Mouse (Mus musculus) adrenal gland (tissue): Measurements from ENCODE around the gene BC037034.

Experiments used
- intact Hi-C: fragments of 180-260 bp; cut with DNase I; formaldehyde crosslinking; loops from one replicate; pipeline ENCODE4 v1.15.1; 2025
- long read RNA-seq, 2 experiments: library from polyadenylated mRNA; unstranded; transcript quantifications; one replicate each; pipeline ENCODE4 v2.0.0; 2020; ENCODE audit warnings: borderline replicate concordance in 1 of 2; ENCODE audit not compliant: insufficient replicate concordance in 1 of 2

BC037034 gene
- long read RNA-seq, experiment 1 = 0 reads
- long read RNA-seq, experiment 2, partial matches to known transcripts = 2 of 2 reads
- long read RNA-seq, experiment 2, other reads (novel, unspliced or antisense) = 0 of 2 reads

DNA sequence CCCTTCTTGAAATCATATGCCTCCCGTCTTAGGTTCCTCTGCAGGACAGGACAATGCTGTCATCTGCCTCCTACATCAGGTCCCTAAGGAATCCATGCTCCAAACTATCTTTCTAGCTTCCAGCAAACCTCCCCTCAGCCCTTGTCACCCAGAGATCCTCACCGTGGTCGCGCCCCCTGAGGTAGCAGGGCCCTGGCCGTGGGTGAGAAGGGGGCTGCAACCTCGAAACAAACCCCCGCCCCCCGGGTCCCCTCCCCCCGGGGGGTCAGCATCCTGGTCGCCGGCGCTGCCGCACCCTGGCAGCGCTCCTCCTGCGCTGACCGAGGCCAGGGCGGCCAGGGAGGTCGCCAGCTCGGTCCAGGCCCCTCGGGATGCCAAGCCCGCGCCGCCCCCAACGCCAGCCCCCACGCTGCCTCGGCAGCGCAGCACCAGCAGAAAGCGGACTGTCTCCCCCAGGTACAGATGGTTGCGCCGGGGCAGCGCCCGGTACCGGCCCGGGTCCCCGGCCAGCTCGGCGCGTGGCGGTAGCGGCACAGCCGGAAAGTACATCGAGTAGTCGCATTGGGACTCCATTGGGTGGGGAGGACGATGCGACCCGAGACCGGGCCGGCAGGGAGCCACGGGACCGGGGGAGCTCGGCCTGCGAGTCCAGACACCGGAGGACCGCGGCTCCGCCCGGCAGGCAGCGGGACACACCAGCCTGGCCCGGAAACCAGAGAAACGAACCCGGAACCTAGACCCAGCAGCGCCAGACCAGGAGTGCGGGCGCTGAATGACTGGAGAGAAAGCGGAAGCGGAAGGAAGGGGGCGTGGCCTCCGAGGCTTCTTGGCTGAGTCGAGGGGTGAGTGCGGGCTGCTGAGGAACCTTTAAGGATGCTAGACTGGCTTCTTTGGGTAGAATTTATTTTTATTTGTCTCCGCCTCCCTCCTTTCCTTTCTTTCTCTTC, at the start of gene BC037034:
Gene BC037034, minus strand, starts transcription at position 774 of the 947 bp plus-strand sequence.
- intact Hi-C loops = loop anchor here (10.0 kb wide), 1 partner anchor 181 kb away; the partner anchor contains the start of gene Zfp157

GRCm38 (mm10) chr5:138312795-138313194, 49.0 kb upstream of the BC037034 start:
- intact Hi-C loops = no loop called here

DNA sequence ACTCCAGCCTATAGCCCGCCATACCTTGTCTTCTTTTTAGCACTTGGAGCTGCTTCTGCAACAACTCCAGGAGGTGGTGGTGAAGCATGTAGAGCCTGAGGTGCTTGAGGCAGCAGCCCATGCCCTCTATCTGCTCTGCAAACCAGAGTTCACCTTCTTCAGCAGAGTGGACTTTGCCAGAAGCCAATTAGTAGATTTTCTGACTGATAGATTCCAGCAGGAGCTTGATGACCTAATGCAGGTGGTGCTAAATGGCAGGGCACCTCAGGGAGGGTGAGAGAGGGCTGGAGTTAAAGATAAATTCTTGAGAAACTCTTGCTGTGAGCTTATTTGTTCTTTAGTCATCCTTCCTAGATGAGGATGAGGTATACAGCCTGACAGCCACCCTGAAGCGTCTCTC, 35.8 kb upstream of the BC037034 start:
- intact Hi-C loops = no loop called here

DNA sequence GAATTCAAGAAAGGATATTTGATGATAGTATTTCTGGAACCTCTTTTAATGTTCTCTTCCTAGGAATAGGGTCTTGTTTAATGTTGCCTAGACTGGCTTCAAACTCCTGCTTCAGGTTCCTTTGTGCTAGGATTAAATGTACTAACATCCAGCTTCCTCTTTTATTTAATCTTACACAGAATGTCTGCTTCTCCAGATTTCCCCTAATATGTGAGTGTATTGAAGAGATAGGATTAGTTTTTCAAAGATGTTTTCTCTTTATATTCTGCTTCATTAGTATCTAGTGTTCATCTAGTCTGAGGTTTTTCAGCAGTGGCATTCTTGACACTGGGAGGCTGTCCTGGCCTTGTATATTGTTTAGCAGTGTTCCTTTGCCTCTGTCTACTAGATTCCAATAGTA, 30.3 kb upstream of the BC037034 start:
- intact Hi-C loops = no loop called here

GRCm38 (mm10) chr5:138291638-138292037, 27.8 kb upstream of the BC037034 start:
- intact Hi-C loops = no loop called here

DNA sequence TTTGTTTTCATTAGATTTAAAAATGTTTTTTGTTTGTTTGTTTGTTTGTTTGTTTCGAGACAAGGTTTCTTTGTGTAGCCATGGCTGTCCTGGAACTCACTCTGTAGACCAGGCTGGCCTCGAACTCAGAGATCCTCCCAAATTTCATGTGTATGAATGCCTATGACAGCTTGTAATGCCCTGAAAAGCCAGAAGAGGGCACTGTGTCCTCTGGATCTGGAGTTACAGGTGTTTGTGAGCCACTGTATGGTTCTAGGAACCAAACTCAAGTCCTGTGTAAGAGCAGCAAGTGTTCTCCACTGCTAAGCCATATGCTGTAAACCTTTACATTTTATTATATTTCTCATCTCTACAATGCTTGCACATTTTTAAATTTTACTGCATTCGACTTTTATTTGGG, 24.0 kb upstream of the BC037034 start:
- intact Hi-C loops = no loop called here

- intact Hi-C loops = no loop called here
Measured at GRCm38 (mm10) chr5:138283540-138283939, 19.7 kb upstream of the BC037034 start.

GRCm38 (mm10) chr5:138281798-138282197, 18.0 kb upstream of the BC037034 start:
- intact Hi-C loops = no loop called here

DNA sequence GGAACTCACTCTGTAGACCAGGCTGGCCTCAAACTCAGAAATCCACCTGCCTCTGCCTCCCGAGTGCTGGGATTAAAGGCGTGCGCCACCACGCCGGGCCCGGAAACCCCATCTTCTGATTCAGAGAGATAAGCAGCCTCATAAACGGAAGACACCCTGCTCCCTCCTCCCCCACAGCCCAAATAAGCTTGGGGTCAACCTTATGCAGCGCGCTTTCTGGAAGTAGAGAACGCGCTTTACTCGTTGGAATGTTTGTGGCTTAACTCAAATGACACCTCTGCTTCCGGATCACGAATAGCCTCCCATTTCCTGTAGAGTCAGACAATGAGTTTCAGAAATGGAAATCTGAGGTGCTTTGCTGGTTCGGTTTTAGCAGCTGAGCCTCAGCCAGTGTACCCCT, 17.0 kb upstream of the BC037034 start:
- intact Hi-C loops = no loop called here

DNA sequence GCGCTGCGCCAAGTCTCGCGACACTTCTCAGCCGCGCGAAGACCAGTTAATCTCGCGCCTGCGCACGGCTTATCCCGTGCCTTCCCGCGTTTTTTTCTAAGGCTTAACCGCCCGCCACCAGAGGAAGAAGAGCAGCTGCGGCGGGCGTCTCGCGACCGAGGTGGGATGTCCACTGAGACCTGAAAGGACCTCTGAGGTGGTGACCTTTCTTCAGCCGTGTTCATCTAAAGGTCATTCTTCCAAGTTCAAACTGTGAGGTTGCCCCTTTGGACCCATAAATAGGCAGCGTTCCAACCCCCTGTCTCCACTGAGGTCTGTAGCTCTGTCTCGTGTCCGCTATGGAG, 16.6 kb upstream of the BC037034 start:
- intact Hi-C loops = no loop called here

- intact Hi-C loops = no loop called here
Measured at GRCm38 (mm10) chr5:138279585-138280424, 16.0 kb upstream of the BC037034 start, which contains the start of the genes Gm43720, Gpc2 and Stag3. Gene Gm43720 (minus strand): TSS chr5:138279958. Gene Gpc2 (minus strand): TSS chr5:138280005. Gene Stag3 (plus strand): TSS chr5:138280240.

GRCm38 (mm10) chr5:138277994-138278393, 14.2 kb upstream of the BC037034 start:
- intact Hi-C loops = no loop called here

DNA sequence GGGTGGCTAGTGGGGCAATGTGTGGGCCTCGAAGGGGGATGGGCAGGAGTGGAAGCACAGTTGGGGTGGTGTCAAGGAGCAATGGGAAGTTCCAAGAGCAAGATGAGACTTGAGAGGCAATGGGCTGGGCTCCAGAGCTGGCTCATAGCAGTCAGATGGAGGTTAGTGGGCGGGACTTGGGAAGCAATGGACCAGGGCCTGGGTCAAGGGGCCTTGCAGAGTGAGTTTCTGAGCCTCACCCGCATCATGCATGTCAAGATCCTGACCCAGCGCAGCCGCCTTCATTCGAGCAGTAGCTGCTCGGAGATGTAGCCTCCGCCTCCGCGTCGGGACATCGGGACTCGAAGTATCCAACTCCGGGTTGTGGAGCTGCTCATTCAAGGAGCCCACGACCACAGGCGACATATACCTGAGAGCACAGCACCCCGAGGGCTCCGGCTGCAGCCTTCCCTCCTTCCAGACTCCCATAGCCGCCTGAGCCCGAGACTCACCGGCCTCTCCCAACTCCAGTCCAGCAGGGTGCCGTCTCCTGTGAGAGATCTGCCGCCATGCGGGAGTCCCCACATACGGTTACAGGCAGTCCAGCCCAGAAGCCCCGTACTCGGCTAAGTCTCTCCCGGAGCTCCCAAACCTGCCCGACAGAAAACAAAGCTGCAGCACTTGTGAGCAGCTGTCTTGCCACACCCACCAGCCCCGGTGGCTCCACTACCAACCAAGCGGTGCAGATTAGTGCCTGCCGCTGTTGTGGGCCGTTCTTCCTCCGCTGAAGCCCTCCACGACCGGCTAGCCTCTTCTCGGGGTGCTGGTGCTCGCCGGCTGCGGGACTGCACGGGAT, 11.6 kb upstream of the BC037034 start:
- intact Hi-C loops = no loop called here

DNA sequence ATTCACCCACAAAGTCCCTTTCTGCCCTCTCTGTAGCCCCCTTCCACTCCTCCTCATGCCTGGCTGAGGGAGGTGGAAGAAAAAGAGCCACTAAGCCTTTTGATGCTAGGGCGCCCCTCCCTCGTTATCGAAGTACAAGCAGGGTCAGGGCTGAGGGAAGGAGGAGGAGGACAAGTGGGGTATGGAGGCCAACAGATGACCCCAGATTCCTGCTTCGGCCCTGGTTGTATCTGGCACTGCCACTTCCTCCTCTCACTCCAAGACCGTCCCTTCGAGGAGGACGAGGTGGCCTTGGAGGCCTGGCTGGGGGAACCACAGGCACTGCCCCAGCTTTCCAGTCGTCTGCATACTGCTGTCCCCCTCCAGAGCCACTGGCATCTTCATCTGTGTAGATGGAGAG, 10.4 kb upstream of the BC037034 start:
- intact Hi-C loops = no loop called here

GRCm38 (mm10) chr5:138272409-138272923, 8.6 kb upstream of the BC037034 start, which contains the start of gene Gal3st4:
Gene Gal3st4 (minus strand): TSS chr5:138272840.
- intact Hi-C loops = no loop called here

DNA sequence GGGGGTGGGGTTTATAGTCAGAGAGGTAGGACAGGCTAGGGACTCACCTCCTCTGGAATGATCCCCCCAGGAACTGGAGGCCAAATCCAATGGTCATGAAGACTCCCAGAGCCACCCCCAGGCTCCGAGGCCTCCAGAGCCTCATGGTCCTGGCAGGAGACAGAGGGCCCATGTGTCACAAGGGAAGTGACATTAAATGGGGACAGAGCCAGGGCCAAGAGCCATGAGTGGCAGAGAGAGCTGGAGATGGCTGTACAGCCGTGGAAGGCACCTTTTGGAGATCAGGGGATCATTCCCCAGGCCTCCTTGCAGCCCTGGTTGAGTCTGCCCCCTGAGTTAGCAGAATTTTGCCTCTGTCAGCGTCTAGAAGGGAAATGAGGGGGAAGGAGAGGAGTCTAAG, 7.4 kb upstream of the BC037034 start:
- intact Hi-C loops = no loop called here

DNA sequence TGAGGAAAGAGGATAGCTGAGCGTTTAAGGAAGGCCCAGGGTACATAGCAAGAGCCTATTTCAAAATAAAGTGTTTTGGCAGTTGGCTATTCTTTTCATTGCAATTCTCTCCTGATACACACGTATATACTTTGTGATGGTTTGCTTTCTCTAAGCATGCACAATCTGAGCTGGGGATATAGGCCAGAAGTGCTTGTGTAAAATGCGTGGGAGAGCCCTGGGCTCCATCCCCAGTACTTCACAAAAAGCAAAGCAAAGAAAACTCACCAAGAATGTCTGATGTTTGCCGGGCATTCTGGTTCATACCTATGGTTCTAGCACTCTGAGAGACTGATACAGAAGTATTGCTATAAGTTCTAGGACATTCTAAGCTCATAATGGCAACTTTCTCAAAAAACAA, 5.1 kb upstream of the BC037034 start:
- intact Hi-C loops = loop anchor here (10.0 kb wide), 1 partner anchor 176 kb away; the partner anchor contains the start of gene Zfp157

DNA sequence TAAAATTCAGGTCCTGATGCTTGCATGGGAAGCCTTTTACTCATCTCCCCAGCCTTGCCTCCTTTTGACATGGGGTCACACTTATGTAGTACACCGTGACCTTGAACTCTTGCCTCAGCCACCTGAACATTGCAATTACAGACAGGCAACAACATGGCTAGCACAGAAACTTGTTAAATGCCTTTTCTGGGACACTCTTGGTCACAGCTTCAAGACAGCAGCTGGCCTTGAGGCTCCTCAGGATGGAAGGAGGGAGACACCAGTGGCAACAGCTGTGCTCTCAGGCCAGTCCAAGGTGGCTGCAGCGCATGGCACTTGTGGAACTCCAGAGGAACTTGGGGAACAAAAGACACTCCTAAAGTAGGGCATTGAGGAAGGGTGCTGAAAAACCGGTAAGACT, 3.3 kb upstream of the BC037034 start:
- intact Hi-C loops = loop anchor here (10.0 kb wide), 1 partner anchor 178 kb away; the partner anchor contains the start of gene Zfp157

GRCm38 (mm10) chr5:138265712-138266111, 1.9 kb upstream of the BC037034 start:
- intact Hi-C loops = loop anchor here (10.0 kb wide), 1 partner anchor 179 kb away; the partner anchor contains the start of gene Zfp157

GRCm38 (mm10) chr5:138264207-138264578, 360 bp upstream of the BC037034 start:
- intact Hi-C loops = loop anchor here (10.0 kb wide), 1 partner anchor 181 kb away; the partner anchor contains the start of gene Zfp157
